Mouse (Mus musculus) retina, embryonic 14.5 days (tissue): ENCODE results near the gene Usp4.
A peak's percentile ranks its signal among the peaks of the same experiment; 100 is the strongest.

ENCODE experiments used
- DNase-seq: peaks from one replicate; pipeline ENCODE4 v3.0.0-alpha.2; 2015; ENCODE audit warnings: low spot score

Gene Usp4

DNA sequence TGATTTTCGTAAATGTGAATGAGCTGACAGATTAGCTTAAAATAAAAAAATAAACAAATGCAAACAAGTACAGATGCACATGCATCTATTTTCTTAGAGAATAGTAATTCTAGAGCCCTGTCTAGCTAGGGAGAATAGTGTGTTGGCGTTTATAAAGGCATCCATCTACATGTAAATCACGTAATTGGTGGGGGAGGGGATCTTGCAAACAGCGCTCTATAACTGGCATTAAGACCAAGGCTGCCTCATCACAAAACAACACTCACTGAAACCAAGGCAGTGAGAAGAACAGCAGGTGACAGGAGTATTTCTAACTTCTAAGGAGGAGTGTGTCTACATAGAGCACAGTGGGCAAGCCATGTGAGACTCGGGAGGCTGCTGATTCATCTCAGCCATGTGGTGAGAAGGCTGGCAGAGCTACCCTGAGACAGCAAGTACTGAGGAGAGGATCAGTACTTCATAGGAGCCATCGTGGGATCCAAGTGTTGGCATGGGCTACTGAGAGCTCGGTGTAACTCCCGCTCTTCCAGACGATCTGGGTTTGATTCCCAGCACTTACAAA, 63.8 kb downstream of the Usp4 start:
- DNase-seq, result no peak

DNA sequence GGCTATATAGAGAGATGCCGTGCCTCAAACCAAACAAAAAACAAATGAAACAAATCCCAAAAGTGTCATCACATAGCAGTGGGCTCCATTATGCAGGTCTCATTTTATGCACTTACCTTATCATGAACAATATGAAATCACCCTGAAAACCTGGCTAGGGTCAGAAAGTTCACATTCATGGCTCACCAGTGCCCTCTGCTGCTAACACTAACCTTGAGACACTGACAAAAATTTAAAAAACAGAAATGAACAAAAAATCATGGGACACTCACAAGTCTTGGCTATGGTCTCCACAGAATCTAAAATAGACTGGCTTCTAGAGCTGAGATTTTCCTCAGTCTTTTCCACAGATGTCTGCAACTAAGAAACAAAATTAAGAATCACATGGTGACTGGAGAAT, 64.6 kb downstream of the Usp4 start:
- peak; percentile 46 for DNase-seq

DNA sequence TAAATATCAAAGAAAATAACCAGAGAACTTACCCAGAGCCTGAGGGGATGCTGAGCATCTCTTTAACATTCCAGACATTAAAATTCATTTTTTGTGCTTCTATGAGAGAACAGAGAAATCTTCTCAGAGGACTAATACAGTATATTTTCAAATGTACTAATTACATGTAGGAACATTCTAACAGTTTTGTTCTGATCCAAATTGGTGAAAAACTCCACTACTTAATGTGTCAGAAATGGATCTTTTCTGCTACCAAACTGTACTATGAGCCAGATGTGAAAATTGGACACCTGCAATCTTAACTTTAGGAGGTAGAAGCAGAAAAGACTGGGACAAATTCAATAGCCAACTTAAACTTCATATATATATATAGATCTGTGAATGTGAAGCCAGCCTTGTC, 80.7 kb downstream of the Usp4 start, which contains the start of gene Ccdc36:
Ccdc36 (minus strand) TSS at position 101 of the 400 bp plus-strand sequence.
- no peak for DNase-seq

DNA sequence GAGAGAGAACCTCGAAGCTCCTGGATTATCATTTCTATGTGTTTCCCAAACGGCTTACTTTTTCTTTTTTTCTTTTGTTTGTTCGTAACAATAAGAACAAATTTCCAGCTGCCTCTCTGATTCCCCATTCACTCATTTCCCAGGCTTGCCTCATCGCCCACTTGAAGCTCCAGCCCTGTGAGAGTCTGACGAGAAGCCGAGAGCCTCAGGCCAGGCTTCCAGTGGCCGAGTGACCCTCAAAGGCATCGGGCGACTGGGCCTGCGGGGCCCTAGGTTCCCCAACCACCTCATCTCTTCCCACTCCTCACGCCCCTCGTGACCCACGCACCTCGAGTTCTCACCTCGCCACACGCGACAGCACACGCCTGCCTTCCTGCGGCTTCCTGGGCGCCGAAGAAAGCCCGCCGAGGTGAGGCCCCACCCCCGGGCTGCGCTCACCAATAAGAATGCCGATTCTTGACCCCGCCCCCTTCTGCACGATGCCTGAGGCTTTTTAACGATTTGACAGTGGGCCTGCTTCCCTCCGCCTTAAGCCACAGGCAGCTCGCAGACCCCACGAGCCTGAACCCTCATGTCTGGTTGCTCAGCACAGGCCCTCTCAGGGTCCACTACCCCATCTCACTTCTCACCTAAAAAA, 83.9 kb downstream of the Usp4 start:
- DNase-seq, result peak; percentile 67

DNA sequence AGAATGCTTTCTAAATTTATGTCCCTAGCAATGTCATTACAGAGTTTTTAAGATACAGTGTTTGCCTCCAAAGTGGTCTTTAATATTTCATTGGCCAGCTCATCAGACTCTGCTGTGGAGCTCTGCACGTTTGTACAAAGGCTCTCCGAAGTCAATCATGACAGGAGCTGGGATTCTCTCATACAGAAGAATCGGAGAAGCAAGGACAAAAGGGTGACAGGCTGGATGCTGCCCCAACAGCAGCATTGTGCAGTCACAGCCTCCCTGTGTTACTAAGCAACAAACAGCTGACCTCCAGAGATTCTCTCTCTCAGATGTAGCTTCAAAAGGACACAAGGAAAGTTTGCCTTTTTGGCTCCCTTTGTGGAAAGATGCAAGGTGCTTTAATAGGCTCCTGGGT, 88.5 kb downstream of the Usp4 start, which contains the start of gene BC048562:
BC048562 (plus strand) TSS at position 301 of the 400 bp plus-strand sequence.
- no peak for DNase-seq

DNA sequence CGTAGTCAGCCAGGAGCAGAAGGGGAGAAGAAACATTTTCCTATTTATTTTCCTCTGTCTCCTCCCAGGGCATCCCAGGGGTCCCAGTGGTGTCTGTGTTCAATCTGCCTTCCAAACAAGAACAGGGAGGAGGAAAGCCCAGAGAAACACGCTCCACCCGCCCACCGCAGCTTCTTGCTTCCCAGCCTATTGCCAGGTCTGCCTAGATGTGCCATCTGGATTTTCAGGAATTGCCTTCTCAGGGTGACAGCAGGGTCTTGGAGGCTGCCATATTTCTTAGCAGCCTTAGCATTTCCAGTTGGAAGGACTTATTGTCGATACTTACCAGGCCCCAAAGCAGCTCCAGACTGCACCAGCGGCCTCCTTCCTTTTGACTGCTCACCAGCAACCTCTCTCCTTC, 91.5 kb downstream of the Usp4 start:
- no peak for DNase-seq

DNA sequence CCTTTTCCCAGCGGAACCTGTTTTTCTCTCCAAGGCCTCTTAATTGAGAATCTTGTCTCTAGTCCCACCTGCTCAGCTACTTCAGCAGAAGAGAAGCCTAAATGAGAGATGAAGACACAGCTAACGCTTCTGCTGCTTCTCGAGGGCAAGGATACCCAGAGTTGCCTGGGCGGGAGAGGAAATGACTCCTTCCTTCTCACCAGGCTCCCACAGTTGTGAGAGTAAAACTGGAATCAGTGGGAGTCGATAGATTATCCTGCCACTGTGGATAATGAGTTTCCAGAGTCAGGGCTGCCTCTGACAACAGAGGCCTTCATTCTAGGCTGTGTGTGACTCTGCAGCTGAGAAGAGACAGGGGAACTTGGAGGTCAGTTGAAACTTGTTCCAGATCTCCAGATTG, 92.8 kb downstream of the Usp4 start:
- no peak for DNase-seq

DNA sequence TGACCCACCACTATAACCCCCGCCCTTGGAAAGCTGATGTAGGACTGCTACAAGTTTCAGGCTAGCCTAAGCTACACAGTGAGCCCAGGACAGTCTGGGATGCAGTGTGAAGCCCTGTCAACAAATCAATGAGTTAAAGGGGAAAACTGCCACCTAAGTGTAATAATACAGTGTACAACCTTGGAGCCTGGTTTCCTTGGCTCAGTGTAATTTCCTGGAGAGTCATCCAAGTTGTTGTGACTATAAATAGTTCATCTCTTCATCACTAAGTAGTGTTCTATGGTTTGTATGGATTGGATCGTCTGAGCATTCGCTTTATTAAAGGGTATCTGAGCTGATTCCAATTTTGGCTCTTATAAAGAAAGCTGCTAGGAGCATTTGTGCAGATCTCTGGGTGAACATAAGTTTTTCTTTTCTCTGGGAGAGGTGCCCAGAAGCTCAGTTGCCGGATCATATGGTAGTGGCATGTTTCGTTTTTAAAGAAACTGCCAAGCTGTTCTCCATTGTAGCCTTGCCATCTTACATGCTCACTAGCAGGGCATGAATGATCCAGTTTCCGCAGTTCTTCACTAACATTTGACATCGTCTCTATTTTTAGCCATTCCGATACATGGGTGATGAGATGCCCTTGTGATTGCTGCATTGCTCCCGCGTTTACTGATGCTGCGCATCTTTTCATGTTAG, 93.7 kb downstream of the Usp4 start:
- DNase-seq, result no peak
